Mouse (Mus musculus): Measurements from ENCODE around the gene Tssk3.

The Tssk3 gene

GRCm38 (mm10) chr4:129448713-129449112 is 42.1 kb downstream of the Tssk3 start:
- DNase-seq (ENCODE audit: low read depth), result no peak

- no peak for DNase-seq (ENCODE audit: low read depth)
Measured at GRCm38 (mm10) chr4:129447778-129448563, 42.9 kb downstream of the Tssk3 start.

GRCm38 (mm10) chr4:129447360-129447759 is 43.5 kb downstream of the Tssk3 start:
- no peak for DNase-seq (ENCODE audit: low read depth)

GRCm38 (mm10) chr4:129441145-129441544 is 49.7 kb downstream of the Tssk3 start:
- no peak for DNase-seq (ENCODE audit: low read depth)

GRCm38 (mm10) chr4:129440340-129441063 is 50.3 kb downstream of the Tssk3 start, which contains the start of gene Zbtb8b:
Gene Zbtb8b (minus strand): TSS chr4:129440853.
- DNase-seq (ENCODE audit: low read depth), result no peak

All from naive thymus-derived CD4-positive, alpha-beta T cell, adult 2 months (primary cell).